Mouse (Mus musculus) liver, embryonic 14.5 days (tissue): ENCODE measurements around the gene Ptrh2. TPM values are rescaled to one million over a fixed set of nuclear protein-coding genes. Genes with fewer than 3 reads are reported as not detected.

ENCODE experiments used
- ATAC-seq: fragments of 200-750 bp; cut with Nextera tagmentation; 2 replicates; pipeline ENCODE4 v1.8.0; 2017; ENCODE audit warnings: moderate number of reproducible peaks, mild to moderate bottlenecking, moderate library complexity; ENCODE audit not compliant: insufficient read depth
- DNase-seq, 3 experiments: peaks; one replicate each; pipeline ENCODE4 v3.0.0-alpha.2; 2012 to 2013; ENCODE audit warnings: low read depth in 3 of 3, low spot score in 3 of 3
- H3K27ac ChIP-seq: fragments of 300-500 bp; sonication (generic); 2 replicates; pipeline ENCODE4 v1.5.1; 2014; ENCODE audit warnings: moderate library complexity, mild to moderate bottlenecking, control low read depth, inconsistent platforms
- H3K27me3 ChIP-seq: fragments of 300-500 bp; sonication (generic); 2 replicates; pipeline ENCODE4 v1.6.1; 2014; ENCODE audit warnings: mild to moderate bottlenecking, low read length, moderate library complexity; ENCODE audit not compliant: control insufficient read depth, insufficient read depth
- H3K36me3 ChIP-seq: fragments of 300-500 bp; sonication (generic); replicated peaks from 2 replicates; pipeline ENCODE4 v1.6.1; 2014; ENCODE audit warnings: low read depth; ENCODE audit not compliant: control insufficient read depth, insufficient read depth
- H3K4me1 ChIP-seq, 2 experiments: fragments of 200-500 bp in 1 of 2; fragments of 300-500 bp in 1 of 2; sonication (generic) in 1 of 2; replicated peaks; 2 replicates each; pipeline ENCODE4 v1.6.1; 2012 to 2014; ENCODE audit warnings: antibody characterized with exemption in 1 of 2, inconsistent platforms in 1 of 2, low read length in 1 of 2; ENCODE audit not compliant: control insufficient read depth in 2 of 2, insufficient read depth in 2 of 2
- H3K4me2 ChIP-seq: fragments of 300-500 bp; sonication (generic); 2 replicates; pipeline ENCODE4 v1.6.1; 2014; ENCODE audit warnings: low read depth, mild to moderate bottlenecking, control low read depth, moderate library complexity
- H3K4me3 ChIP-seq, 2 experiments: fragments of 200-500 bp in 1 of 2; fragments of 300-500 bp in 1 of 2; sonication (generic) in 1 of 2; 2 replicates each; pipeline ENCODE4 v1.5.1; 2012 to 2014; ENCODE audit warnings: low read depth in 2 of 2, low read length in 2 of 2, mild to moderate bottlenecking in 2 of 2, control low read depth in 1 of 2, inconsistent platforms in 1 of 2, moderate library complexity in 1 of 2; ENCODE audit not compliant: insufficient read depth in 1 of 2
- H3K9ac ChIP-seq: fragments of 300-500 bp; sonication (generic); replicated peaks from 2 replicates; pipeline ENCODE4 v1.6.1; 2014; ENCODE audit warnings: mild to moderate bottlenecking, control low read depth, moderate library complexity
- H3K9me3 ChIP-seq: fragments of 300-500 bp; sonication (generic); 2 replicates; pipeline ENCODE4 v1.6.1; 2016; ENCODE audit warnings: low read length, mixed read lengths; ENCODE audit not compliant: control insufficient read depth
- CTCF ChIP-seq: IDR thresholded peaks from 2 replicates; pipeline ENCODE4 v1.5.1; 2016; ENCODE audit warnings: antibody characterized with exemption, low read depth, control low read depth
- EP300 ChIP-seq: IDR thresholded peaks from 2 replicates; pipeline ENCODE4 v1.6.1; 2016; ENCODE audit warnings: antibody characterized with exemption, low read depth
- WGBS: fragments of 180-500 bp; shearing (Covaris S2); extraction: QIAGEN DNeasy Blood & Tissue Kit; methylation state at CpG from one replicate; pipeline ENCODE4 v1.1.7; 2014; ENCODE audit not compliant: insufficient replicate concordance; 5-methylcytosine and 5-hydroxymethylcytosine counted together
- polyA plus RNA-seq, 2 experiments: library from polyadenylated mRNA; depleted of rRNA in 1 of 2; stranded (reverse) in 1 of 2; unstranded in 1 of 2; fragments of >200 nt; fragmentation: Nextera tagmentation in 1 of 2; extraction: Ambion mirVana in 1 of 2; gene quantifications; 2 replicates each; pipeline versions ENCODE4 v1.2.1 to v1.2.3; 2012 to 2014

Ptrh2 gene
- polyA plus RNA-seq, 2 experiments, result 10.5 to 20.9 TPM

DNA sequence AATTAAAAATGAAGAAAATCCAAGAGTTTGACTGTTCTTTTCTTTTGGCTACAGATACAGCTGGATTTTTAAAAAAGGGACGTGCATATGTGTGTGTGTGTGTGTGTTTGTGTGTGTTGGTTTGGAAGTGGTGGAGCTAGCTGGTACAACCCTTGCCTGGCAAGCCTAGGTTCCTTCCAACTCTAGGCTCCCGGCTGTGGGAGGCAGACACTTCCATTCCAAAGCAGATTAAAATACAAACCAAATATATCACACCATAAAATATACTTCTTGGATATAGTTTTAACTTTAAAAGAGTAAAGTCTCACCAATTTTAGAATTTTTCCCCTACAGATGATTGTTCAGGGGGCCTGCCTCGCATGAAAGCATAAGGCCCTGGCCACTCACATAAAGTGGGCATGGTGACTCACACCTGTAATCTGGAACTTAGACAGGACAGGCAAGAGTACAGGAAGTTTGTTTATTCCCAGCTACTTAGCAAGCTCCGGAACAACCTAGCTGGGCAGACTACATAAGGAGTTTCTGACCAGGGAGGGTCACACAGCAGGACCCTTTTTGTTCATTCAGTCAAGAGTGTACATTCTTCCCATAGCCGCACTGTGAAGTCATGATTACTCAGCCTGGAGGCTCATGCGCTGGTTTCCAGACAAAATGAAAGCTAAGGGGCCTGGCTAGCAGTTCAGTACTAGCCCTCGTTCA is 37.5 kb upstream of the Ptrh2 start:
- TF ChIP-seq CTCF (no peak), EP300 (no peak)
- Histone ChIP-seq H3K9me3 (no peaks in the 10 kb centered on the region), H3K9ac (no peak overlapping the region), H3K36me3 (peaks cover 15% of the 10 kb centered on the region), H3K27me3 (no peaks in the 10 kb centered on the region), H3K4me2 (no peak overlapping the region), H3K4me3 (no peak overlapping the region), H3K4me1 (no peaks in the 10 kb centered on the region), H3K27ac (no peak overlapping the region)
- WGBS, result 75% methylated on average over 7 of the region's 7 CpGs
- ATAC-seq (no peak), DNase-seq (no peak)

- H3K27ac ChIP-seq, result no peak overlapping the region
- DNase-seq (no peak), ATAC-seq (no peak)
- no peaks in the 10 kb centered on the region for H3K27me3 ChIP-seq
- no peaks in the 10 kb centered on the region for H3K4me1 ChIP-seq
- TF ChIP-seq CTCF (no peak), EP300 (no peak)
- no peak overlapping the region for H3K4me2 ChIP-seq
- no peak overlapping the region for H3K4me3 ChIP-seq
- 79% methylated on average over 3 of the region's 3 CpGs for WGBS
- no peaks in the 10 kb centered on the region for H3K9me3 ChIP-seq
- H3K36me3 ChIP-seq, result peaks cover 12% of the 10 kb centered on the region
- no peak overlapping the region for H3K9ac ChIP-seq
Observed at GRCm38 (mm10) chr11:86646885-86647459, 36.8 kb upstream of the Ptrh2 start.

DNA sequence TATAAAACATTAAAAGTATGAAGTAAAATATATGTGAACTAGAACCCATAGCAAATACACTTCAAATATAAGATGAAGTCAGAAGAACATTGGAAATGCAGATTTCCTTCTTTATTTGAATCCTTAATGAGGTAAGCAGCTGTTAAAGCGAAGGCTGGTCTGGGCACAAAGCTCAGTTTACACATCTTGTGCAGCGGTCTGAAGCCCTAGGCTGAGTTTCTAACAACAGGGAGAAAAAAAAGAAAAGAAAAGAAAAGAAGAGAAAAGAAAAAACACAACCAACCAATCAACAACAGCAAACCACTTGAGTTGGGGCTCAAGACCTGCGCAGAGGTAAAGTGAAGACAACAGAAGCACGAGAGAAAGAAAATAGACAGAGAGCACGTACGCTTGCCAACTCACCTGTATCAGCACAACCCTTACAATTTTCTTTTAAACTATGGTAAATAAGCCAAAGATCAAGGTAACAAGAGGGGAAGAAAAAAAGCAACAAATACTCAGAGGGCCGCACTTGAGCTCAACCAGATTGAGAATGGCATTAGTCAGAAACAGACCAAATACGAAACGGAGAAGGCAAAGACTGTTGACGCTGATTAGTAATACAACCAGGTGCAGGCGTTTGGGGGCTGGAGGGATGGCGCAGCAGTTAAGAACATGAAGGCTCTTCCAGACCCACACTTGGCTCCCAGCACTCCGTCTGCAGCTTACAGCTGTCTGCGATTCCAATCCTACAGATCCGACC is 35.9 kb upstream of the Ptrh2 start:
- H3K27ac ChIP-seq, result no peak overlapping the region
- ATAC-seq (no peak), DNase-seq (no peak)
- H3K9me3 ChIP-seq, result no peaks in the 10 kb centered on the region
- no peak overlapping the region for H3K9ac ChIP-seq
- no peak overlapping the region for H3K4me2 ChIP-seq
- H3K4me1 ChIP-seq, result no peaks in the 10 kb centered on the region
- H3K27me3 ChIP-seq, result no peaks in the 10 kb centered on the region
- no peak overlapping the region for H3K4me3 ChIP-seq
- WGBS, result 90% methylated on average over 15 of the region's 15 CpGs
- TF ChIP-seq CTCF (no peak), EP300 (no peak)
- H3K36me3 ChIP-seq, result peaks cover 6% of the 10 kb centered on the region

DNA sequence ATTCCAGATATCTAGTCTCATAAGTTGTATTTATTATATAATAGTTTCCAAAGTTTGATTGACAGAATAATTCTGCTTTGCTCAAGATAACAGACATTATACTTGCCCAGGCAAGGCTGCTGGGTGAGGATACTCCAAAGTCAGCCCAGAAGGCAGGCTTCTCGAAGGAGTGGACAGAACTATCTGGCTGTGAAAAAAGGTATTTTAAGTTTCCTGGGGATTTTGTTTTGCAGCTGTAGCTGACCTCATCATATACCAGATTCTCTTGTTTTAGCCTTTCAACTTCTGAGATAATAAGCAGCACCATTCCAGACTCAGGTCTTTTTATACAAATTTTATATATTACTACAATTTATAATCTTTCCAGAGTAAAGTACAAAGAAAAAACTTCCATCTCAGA is 34.2 kb upstream of the Ptrh2 start:
- Histone ChIP-seq H3K4me3 (no peak overlapping the region), H3K27me3 (no peaks in the 10 kb centered on the region), H3K9me3 (no peaks in the 10 kb centered on the region), H3K36me3 (no peaks in the 10 kb centered on the region; the same call in 1 of the 2 replicates), H3K4me1 (no peaks in the 10 kb centered on the region), H3K9ac (no peak overlapping the region), H3K27ac (no peak overlapping the region), H3K4me2 (no peak overlapping the region)
- ATAC-seq (no peak), DNase-seq (no peak)
- 71% methylated on average over 1 of the region's 1 CpGs for WGBS
- no peak for TF ChIP-seq EP300
- TF ChIP-seq CTCF, result no peak

DNA sequence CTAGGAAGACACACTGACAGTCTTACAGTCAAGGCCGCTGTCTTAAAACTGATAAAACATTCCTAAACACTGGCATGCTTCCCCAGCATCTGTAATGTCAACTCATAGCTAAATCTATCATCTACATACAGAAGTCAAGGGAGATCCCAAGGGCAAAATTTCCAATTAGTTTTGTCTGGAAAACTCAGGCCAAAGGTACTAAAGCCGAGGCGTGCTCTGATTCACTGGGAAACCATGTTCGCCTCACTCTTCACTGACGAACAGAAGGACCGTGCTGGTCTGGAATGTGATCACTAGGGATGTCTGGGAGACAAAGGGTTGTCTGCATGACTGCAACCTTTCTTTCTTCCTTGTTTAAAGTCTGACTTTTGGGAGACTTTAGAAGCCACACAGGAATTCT is 33.1 kb upstream of the Ptrh2 start:
- H3K4me3 ChIP-seq, result no peak overlapping the region
- H3K9ac ChIP-seq, result no peak overlapping the region
- H3K36me3 ChIP-seq, result no peaks in the 10 kb centered on the region; the same call in 1 of the 2 replicates
- no peaks in the 10 kb centered on the region for H3K4me1 ChIP-seq
- DNase-seq, result no peak
- H3K4me2 ChIP-seq, result no peak overlapping the region
- no peaks in the 10 kb centered on the region for H3K27me3 ChIP-seq
- ATAC-seq, result no peak
- no peak overlapping the region for H3K27ac ChIP-seq
- TF ChIP-seq EP300, result no peak
- no peak for TF ChIP-seq CTCF
- 81% methylated on average over 6 of the region's 6 CpGs for WGBS
- no peaks in the 10 kb centered on the region for H3K9me3 ChIP-seq
